Mouse (Mus musculus): ENCODE measurements around the gene Treml4.
"Not testable (repeated sequence)": the region's sequence is repeated elsewhere in the genome, so short reads cannot be mapped to it uniquely, and the experiment has no call there.

Treml4 gene

DNA sequence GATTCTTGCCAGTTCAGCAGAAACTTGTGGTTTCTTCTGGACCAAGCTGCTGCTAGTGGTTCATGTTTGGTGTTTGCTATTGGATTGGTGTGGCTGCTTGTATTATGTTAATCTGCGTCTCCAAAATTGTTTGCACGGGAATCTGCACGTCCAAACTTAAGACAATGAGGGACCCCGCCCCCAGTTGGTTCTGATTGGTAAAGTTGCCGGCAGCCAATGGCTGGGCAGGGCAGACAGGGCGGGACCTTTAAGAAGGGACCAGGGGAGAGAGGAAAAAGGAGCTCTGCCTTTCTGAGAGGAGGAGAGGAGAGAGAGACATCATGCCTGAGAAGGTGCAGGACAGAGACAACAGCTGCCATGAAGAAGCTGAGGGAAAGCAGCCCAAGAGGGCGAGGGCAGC is 11.6 kb downstream of the Treml4 start:
- no peak for DNase-seq

- DNase-seq, result no peak
These were observed 14.3 kb downstream of the Treml4 start for GRCm38 (mm10) chr17:48278381-48278780.

- DNase-seq, result no peak
These were observed 14.9 kb downstream of the Treml4 start for GRCm38 (mm10) chr17:48279002-48279401.

DNA sequence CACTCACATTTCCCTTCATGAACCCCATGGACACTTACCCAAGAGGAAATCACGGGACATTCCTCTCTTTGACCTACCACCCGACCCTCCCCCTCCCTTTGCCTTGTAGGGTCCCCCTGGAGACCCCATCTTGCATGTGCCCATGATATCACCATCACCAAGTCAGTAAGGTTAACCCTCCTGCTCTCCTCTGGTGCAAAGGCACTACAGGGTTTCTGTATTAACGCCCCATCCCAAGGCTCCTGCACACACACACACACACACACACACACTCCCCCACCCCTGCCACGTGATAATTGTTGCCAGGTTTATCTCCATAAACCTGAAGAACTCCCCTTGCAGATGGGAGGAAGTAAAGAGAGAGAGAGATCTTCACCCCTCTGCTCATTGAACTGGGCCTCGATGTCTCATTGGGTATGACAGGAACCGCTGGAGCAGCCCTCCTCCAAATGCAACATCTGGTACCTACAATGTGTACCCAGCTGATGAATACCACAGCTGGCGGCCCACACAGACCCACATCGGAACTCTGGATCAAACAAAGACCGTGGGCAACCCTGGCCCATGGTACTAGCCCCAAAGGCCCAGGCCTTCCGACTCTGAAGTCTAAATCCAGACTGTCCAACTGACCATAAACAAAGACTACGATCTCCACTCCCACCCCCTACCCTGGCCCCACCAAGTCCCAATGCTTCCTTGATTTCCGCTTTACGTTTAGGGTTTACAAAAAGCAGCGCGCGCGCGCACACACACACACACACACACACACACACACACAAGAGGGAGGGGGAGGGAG is 17.0 kb downstream of the Treml4 start:
- no peak for DNase-seq

DNA sequence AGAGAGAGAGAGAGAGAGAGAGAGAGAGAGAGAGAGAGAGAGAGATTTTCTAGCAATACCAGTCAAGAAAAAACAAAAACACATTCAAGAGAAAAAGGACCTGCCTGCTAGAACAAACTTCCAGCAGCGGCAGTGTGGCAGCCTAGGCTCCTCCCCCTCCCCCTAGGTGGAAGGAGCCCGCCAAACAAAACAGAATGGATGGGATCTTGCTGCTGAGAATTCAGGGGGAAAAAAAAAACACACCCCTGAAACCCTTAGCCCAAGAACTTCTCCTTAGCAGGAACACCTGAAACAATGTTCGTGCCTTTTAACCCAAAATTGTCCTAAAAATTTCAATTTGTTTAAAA is 17.6 kb downstream of the Treml4 start:
- DNase-seq, result peak; percentile 48 to 54

DNA sequence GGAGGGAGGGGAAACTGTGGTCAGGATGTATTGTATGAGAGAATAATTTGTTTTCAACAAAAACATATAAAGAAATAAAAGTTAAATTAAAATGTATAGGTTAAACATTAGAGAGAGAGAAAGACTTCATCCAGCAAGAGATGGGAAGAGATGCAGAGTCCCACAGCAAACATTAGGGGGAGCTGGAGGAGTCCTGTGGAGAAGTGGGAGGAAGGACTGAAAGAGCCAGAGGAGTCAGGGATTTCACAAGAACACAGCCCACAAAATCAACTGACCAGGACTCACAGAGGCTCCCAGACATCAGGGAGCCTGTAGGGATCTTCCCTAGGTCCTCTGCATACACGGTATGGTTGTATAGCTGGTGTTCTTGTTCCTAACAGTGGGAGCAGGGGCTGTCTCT is 22.7 kb downstream of the Treml4 start:
- DNase-seq, result no peak

GRCm38 (mm10) chr17:48287276-48287675 is 23.2 kb downstream of the Treml4 start:
- DNase-seq, result peak; percentile 17 to 38

DNA sequence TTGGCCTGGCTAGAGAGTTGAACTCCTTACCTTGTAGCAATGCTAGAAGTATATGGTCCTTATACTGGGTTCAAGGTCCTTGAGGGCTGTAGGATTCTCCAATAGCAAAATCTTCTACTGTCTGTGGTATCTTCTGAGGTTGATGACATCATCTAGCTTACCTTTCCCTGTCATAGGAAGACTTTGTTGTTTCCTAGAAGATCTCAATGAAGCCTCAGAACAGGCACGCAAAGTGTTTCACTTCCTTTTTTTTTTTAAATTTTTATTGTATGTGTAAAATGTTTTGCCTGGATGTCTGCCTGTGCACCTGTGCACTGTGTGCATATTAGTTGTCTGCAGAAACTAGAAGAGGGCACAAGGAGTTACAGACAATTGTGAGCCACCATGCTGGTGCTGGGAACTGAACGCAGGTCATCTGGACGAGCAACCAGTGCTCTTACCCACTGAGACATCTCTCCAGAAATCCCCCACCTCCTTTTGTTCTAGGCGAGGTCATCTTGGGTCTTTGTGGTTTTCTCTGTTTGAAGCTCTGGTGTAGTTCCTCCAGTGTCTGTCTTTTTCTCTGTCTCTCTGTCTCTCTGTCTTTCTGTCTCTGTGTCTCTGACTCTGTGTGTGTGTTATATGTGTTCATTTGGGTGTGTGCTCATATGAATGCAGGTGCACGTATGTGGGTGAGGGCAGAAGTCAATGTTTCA is 29.6 kb downstream of the Treml4 start:
- DNase-seq, result no peak

- no peak for DNase-seq
These were observed 35.1 kb downstream of the Treml4 start, which contains the start of gene Treml2 for GRCm38 (mm10) chr17:48299203-48299602. Gene Treml2 (plus strand): TSS chr17:48299498.

GRCm38 (mm10) chr17:48299756-48300155 is 35.7 kb downstream of the Treml4 start:
- DNase-seq, result no peak

DNA sequence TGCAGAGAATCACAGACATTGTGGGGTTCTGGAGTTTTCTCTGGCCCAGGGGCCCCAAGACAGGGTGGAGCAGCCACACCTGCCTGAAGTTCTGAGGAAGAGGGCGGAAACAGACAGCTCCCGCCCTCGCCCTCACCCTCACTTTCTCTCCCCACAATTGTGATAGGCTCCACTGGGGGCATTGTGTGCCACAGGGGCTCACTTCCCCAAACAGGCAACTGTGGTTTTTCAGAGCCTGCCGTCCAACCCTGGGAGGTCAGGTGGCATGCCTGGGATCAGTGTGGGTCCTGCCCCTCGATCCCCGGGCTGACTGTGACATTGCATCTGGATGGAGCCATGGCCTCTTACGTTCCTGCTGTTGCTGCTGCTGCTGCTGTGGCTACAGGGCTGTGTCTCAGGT is 36.1 kb downstream of the Treml4 start:
- no peak for DNase-seq

GRCm38 (mm10) chr17:48300861-48301260 is 36.8 kb downstream of the Treml4 start:
- DNase-seq, result no peak

DNA sequence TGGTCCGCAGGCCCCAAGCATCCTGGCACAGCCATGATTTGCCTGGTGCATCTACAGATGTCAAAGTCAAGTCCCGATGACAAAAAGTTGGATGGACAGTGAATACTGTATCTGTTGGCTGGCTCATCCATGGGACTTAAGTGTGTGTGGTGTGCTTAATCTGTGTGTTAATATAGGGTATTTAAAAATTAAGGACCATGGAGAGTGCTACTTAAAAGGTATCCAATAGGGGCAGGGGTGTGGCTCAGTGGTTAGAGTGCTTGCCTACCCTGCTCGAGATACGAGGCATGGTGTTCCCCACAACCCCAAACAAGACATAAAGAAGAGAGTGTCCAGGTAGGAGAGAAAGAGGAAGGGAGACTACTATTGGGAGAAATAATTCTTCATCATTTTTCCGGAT is 37.7 kb downstream of the Treml4 start:
- no peak for DNase-seq

DNA sequence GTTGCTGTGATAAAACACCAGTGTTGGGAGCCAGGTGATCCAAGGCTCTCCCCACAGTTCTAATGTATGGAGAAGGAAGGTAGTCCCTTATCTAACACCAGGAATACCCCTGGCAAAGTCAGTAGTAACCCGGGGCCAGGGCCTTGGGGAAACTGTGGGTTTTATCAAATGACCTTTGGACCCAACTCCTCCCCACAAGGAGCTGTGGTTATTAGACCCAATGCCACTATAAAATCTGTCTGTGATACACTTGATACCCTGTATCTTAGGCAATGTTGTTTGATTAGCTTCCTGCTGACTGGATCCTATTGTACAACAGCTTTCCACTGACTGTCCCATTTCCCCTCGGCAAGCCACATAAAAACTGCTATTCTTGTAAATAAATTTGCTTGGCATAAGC is 48.0 kb downstream of the Treml4 start:
- DNase-seq, result no peak

DNA sequence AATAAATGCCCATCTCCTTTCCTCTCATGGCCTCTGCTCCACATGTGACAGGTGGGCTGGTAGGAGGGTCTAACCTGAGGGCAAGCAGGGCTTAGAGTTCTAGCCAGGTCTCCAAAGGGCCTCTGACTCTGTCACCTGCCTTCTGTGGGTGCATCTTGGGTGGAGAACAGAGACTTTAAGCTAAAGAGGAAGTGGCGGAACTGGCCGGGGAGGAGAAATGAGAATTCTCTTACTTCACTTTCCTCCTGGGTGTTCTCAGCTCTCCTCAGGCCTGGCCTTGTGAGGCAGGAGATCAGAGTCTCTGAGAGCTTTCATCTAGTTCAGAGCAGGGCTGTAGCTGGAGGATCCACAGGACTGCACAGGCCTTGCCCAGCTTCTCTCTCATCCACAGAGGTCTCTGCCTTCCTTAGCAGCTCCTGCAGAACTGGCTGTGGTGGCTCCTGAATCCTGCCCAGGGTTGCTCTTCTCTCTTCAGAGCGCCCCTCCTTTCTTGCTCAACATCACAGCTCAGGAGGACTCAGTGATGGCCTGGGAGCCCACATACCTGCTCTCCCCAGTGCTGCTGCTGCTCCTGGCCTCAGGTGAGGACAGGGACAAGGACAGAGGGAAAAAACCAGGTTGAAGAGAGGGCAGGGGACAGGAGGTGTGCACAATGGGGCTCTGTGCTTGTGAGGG is 51.9 kb downstream of the Treml4 start, which contains the start of gene B430306N03Rik:
Gene B430306N03Rik, plus strand, starts transcription at position 237 of the 675 bp plus-strand sequence.
- DNase-seq, result not testable (repeated sequence)

- no peak for DNase-seq
These were observed 54.6 kb downstream of the Treml4 start for GRCm38 (mm10) chr17:48318686-48319085.

DNA sequence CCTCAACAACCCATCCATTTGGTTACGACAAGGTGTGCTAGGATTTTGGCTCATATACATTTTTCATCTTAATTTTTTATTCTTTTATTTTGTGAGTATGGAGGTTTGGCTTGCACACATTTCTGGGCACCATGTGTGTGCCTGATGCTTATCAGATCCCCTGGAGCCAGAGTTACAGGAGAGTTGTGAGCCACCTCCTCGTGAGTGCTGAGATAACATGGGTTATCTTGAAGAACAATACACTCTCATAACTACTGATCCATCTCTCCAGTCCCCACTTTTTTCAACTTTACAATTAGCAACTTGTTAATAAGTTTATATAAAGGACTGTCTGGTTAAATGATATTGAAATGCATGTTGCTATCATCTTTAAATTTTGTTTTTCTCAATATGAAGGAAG is 57.2 kb downstream of the Treml4 start:
- DNase-seq, result no peak

DNA sequence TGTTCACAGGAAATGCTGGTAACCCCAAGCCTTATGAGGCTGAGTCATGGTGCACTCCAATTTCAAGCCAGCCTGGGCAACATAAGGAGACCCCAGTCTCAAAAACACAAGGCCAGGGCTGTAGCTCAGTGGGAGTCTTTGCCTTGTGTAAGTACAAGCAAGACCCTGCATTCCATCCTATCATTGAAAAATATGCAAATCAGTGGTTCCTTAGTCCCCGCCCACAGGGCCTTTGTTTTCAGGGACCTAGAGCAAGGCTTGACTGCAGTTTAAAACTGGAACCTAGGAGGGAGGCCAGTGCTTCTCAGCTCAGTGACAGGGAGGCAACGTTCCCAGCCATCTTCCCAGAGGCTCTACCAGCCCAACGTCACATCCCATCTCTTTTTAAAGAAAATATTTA is 59.1 kb downstream of the Treml4 start:
- no peak for DNase-seq

DNA sequence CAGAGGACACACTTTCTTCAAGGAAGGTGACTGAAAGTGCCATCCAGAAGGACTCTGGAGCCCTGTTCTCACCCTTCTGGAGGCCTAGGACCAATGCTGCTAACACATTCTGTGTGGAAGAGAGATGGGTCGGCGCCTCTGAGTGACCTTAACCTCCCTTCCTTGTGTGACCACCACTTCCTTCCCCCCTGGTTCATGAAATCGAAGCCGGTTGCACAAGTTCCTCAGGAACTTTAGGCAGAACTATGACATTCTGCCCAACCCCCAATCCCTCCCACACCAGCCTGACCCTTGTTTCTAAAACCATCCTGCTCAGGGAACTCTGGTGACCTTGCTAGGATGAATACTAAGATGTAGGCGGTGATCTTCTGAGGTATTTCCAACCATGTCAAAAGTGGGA is 60.2 kb downstream of the Treml4 start:
- DNase-seq, result no peak

Measured in cerebellum, postnatal 10 days (tissue).